Mouse (Mus musculus) liver, adult 2 months (tissue): ENCODE measurements at regions not wholly inside any gene's neighbourhood (a gene's known extent, or its start where the extent isn't known, plus 50 kb on each side); places are given as distances from the start of the nearest gene placed in this dataset.

Experiments used
- CTCF ChIP-seq: fragments of 200-500 bp; IDR thresholded peaks from 2 replicates; pipeline ENCODE4 v1.5.1; 2011; ENCODE audit warnings: low read depth, low read length, control low read depth
- POLR2A ChIP-seq: fragments of 200-500 bp; IDR thresholded peaks from 2 replicates; pipeline ENCODE4 v1.6.1; 2011; ENCODE audit warnings: low read length, control low read depth; ENCODE audit not compliant: insufficient read depth; ENCODE audit errors: extremely low read depth

GRCm38 (mm10) chr2:159816344-159816743, 517.6 kb downstream of the Gm826 start:
- no peak for TF ChIP-seq CTCF
- TF ChIP-seq POLR2A, result no peak
